Mouse (Mus musculus): Measurements from ENCODE around the gene Rplp1. TPM values are rescaled to one million over a fixed set of nuclear protein-coding genes. Genes with fewer than 3 reads are reported as not detected.

The Rplp1 gene
- polyA plus RNA-seq, 1 experiment from 2014 or later, result 1,393 TPM

Other genes starting within 250 kb of the Rplp1 start
- 123 and 127 TPM in 2 replicates for gene Kif23, start 32.2 kb upstream of the Rplp1 start, polyA plus RNA-seq (2015; fragmentation: Nextera tagmentation; extraction: Ambion mirVana)
- 26.8 and 28.8 TPM in 2 replicates for gene Paqr5, start 112.3 kb upstream of the Rplp1 start, polyA plus RNA-seq (2015; fragmentation: Nextera tagmentation; extraction: Ambion mirVana)
- 19.0 and 20.2 TPM in 2 replicates for gene Glce, start 208.1 kb upstream of the Rplp1 start, polyA plus RNA-seq (2015; fragmentation: Nextera tagmentation; extraction: Ambion mirVana)

Measured in kidney, embryonic 15.5 days (tissue).